In genomic region chr11:119086144-119086971, GRCm38 (mm10) we compare ENCODE assay signal across 8 mouse cellular contexts. TPM values are rescaled to one million over a fixed set of nuclear protein-coding genes. Genes with fewer than 3 reads are reported as not detected.
A peak's percentile ranks its signal among the peaks of the same experiment; 100 is the strongest.
DNase-seq lines count a peak whose midpoint lies in the region; ATAC-seq and TF ChIP-seq lines count a peak whose summit lies in the region.

Gene Cbx4, minus strand, starts transcription at chr11:119086221.

- peaks cover 80% of the 10 kb centered on the region for H3K4me1 ChIP-seq in hindbrain, embryonic 13.5 days (replicated peaks)

- peak; percentile 79 for ATAC-seq in Patski
- ATAC-seq in hindbrain, embryonic 13.5 days (ENCODE audit: low FRiP score): peak; percentile 89

- 1% methylated on average over 48 of the region's 67 CpGs for WGBS in hindbrain, embryonic 13.5 days

- no peaks in the 10 kb centered on the region for H3K9me3 ChIP-seq in hindbrain, embryonic 13.5 days

- POLR2A ChIA-PET in Patski (lab: Charles Lee): interaction anchor here (0.6 to 2.0 kb wide), 9 partner anchors 18 to 104 kb away, joined by 3 to 16 read pairs (median 4); no protein-coding TSS in a partner anchor

- TF ChIP-seq CTCF in Patski (IDR thresholded peaks at IDR 0.05): no peak

- peaks cover 16% of the 10 kb centered on the region for H3K36me3 ChIP-seq in hindbrain, embryonic 13.5 days

- peak within 1 kb of the TSS; percentile 97 for H3K9ac ChIP-seq in hindbrain, embryonic 13.5 days

- DNase-seq in Patski (ENCODE audit: low read depth, low spot score): peak; percentile 63
- peak; percentile 90 for DNase-seq in cerebellum, adult 9-11 months
- DNase-seq in frontal cortex, postnatal 14 days (ENCODE audit: low spot score in 2 of 2): peak; percentile 73 to 78
- peak; percentile 88 for DNase-seq in layer of hippocampus, postnatal 36 days
- peak; percentile 94 for DNase-seq in lung, postnatal 25 days (ENCODE audit: low spot score)
- DNase-seq in retina, postnatal 7 days (ENCODE audit: low read depth, low spot score): peak; percentile 92
- peak; percentile 86 to 93 for DNase-seq in urinary bladder, adult 18-20 months (ENCODE audit: low spot score in 2 of 2)

- peak within 1 kb of the TSS; percentile 80 for H3K4me3 ChIP-seq in hindbrain, embryonic 13.5 days

- CTCF ChIA-PET in Patski (lab: Charles Lee): interaction anchor here (1.2 to 2.4 kb wide), 5 partner anchors 34 to 102 kb away, joined by 3 to 7 read pairs (median 4); no protein-coding TSS in a partner anchor

- in situ Hi-C loops in Patski (cut with MboI; ENCODE audit: low pct_unique_long_range_greater_than_20kb): no loop called here

- H3K27ac ChIP-seq in hindbrain, embryonic 13.5 days: peak within 1 kb of the TSS; percentile 99

- no peaks in the 10 kb centered on the region for H3K27me3 ChIP-seq in Patski
- H3K27me3 ChIP-seq in hindbrain, embryonic 13.5 days: peaks cover 57% of the 10 kb centered on the region

- H3K4me2 ChIP-seq in hindbrain, embryonic 13.5 days: peak within 1 kb of the TSS; percentile 94

RNA-seq across cellular contexts. Expression of gene Cbx4, which starts in this region (rescaled TPM):
- polyA plus RNA-seq in Patski (2021): 22.0 TPM
- polyA plus RNA-seq in hindbrain, embryonic 13.5 days (2015; fragmentation: Nextera tagmentation; extraction: Ambion mirVana): 14.1 and 15.8 TPM in 2 replicates
- total RNA-seq in layer of hippocampus, postnatal 36 days (2021): 10 to 100 TPM; 57.3 to 59.4 TPM

Comparison
In these comparisons a context has a peak if more than half of its experiments do, and no peak if none do; other contexts are left out.
1. Peak in every context shown above with its lines: DNase-seq, ATAC-seq, H3K4me3 ChIP-seq and H3K27ac ChIP-seq.